Comparison of ENCODE assay signal across 10 mouse cellular contexts in the genomic region with DNA sequence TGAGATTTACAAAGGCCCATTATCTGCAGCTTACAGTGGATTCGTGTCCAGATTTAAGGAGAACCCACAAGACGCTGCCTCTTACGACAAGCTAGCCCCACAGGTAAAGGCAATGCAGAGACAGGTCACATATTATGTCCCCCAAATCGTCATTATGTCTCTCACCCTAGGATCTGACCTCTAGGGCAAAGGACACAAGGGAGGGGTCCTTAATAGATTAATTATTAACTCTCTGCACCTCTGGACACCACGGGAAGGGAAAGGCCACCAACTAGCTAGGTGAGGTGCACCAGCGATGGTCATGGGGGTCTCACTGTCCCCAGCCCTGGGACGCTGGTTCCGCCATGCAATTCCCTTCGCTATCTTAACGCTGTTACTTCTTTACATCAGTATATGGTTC. TPM values are rescaled to one million over a fixed set of nuclear protein-coding genes. Genes with fewer than 3 reads are reported as not detected.
A peak's percentile ranks its signal among the peaks of the same experiment; 100 is the strongest.
DNase-seq lines count a peak whose midpoint lies in the region; ATAC-seq lines count a peak whose summit lies in the region.
"Had no signal": no experiment of that assay in that cellular context is flagged by ENCODE, and none has a peak within 500 bp of the region (broad histone marks: within the 10 kb centered on the region; RNA-seq: fewer than 3 reads in every experiment).

A gene (plus strand): TSS at position 274 of the 400 bp plus-strand sequence.

- H3K36me3 ChIP-seq in erythroblast, embryonic 14.5 days (ENCODE audit: control insufficient read depth) = no peaks in the 10 kb centered on the region
- H3K36me3 ChIP-seq in neural tube, embryonic 11.5 days (ENCODE audit: control insufficient read depth, insufficient read depth, low read length) = no peaks in the 10 kb centered on the region
- no peaks in the 10 kb centered on the region for H3K36me3 ChIP-seq in liver, embryonic 13.5 days

- peaks cover 20% of the 10 kb centered on the region for H3K27me3 ChIP-seq in erythroblast, embryonic 14.5 days (ENCODE audit: control insufficient read depth)
- no peaks in the 10 kb centered on the region for H3K27me3 ChIP-seq in neural tube, embryonic 11.5 days (ENCODE audit: control insufficient read depth, insufficient read depth, low read length)
- peaks cover 15% of the 10 kb centered on the region for H3K27me3 ChIP-seq in liver, embryonic 13.5 days

- no peak within 1 kb of the TSS for H3K27ac ChIP-seq in neural tube, embryonic 11.5 days (ENCODE audit: low read depth, low read length)
- H3K27ac ChIP-seq in liver, embryonic 13.5 days = peak within 1 kb of the TSS; percentile 64

- H3K9me3 ChIP-seq in erythroblast, embryonic 14.5 days (ENCODE audit: control insufficient read depth, low read length) = no peaks in the 10 kb centered on the region
- H3K9me3 ChIP-seq in neural tube, embryonic 11.5 days (ENCODE audit: control insufficient read depth, low read length) = no peaks in the 10 kb centered on the region
- H3K9me3 ChIP-seq in liver, embryonic 13.5 days (replicated peaks) = no peaks in the 10 kb centered on the region

- WGBS in neural tube, embryonic 11.5 days = 76% methylated on average over 10 of the region's 10 CpGs
- WGBS in liver, embryonic 13.5 days (ENCODE audit: insufficient replicate concordance) = 60% methylated on average over 10 of the region's 10 CpGs

- H3K4me1 ChIP-seq in erythroblast, embryonic 14.5 days (ENCODE audit: control insufficient read depth) = peaks cover 35% of the 10 kb centered on the region
- H3K4me1 ChIP-seq in neural tube, embryonic 11.5 days (ENCODE audit: control insufficient read depth, insufficient read depth, low read length) = no peaks in the 10 kb centered on the region
- H3K4me1 ChIP-seq in liver, embryonic 13.5 days (replicated peaks) = peaks cover 33% of the 10 kb centered on the region

- peak within 1 kb of the TSS; percentile 59 for H3K9ac ChIP-seq in neural tube, embryonic 11.5 days (ENCODE audit: low read length)
- peak within 1 kb of the TSS; percentile 58 for H3K9ac ChIP-seq in liver, embryonic 13.5 days

- H3K4me3 ChIP-seq in erythroblast, embryonic 14.5 days (replicated peaks) = peak within 1 kb of the TSS; percentile 43
- H3K4me3 ChIP-seq in neural tube, embryonic 11.5 days (ENCODE audit: low read depth, low read length) = peak within 1 kb of the TSS; percentile 22; the same call in 1 of the 2 replicates
- peak within 1 kb of the TSS; percentile 43 for H3K4me3 ChIP-seq in liver, embryonic 13.5 days (replicated peaks)

- ATAC-seq in erythroblast, adult 5-6 weeks (replicated peaks; ENCODE audit: low FRiP score, poor library complexity, severe bottlenecking) = no peak
- ATAC-seq in neural tube, embryonic 11.5 days (ENCODE audit: insufficient read depth, low FRiP score, low TSS enrichment) = no peak
- peak; percentile 44 for ATAC-seq in liver, embryonic 13.5 days (ENCODE audit: low read depth)
- ATAC-seq in inflammation-experienced regulatory T-cells, adult 6 months = no peak
- ATAC-seq: activated CD4-positive, CD25-positive, alpha-beta regulatory T cell, adult 4 months had no signal

- DNase-seq in neural tube, embryonic 11.5 days (ENCODE audit: low spot score) = no peak
- DNase-seq in neural tube, embryonic 10.5 days (ENCODE audit: extremely low spot score, low spot score) = no peak
- DNase-seq in liver, embryonic 13.5 days = no peak
- DNase-seq in yolk sac, embryonic 10.5 days (ENCODE audit: low spot score) = peak; percentile 81
- no peak for DNase-seq in thymus, postnatal 36 days

- peak within 1 kb of the TSS; percentile 37 for H3K4me2 ChIP-seq in neural tube, embryonic 11.5 days (ENCODE audit: low read depth)
- peak within 1 kb of the TSS; percentile 57 for H3K4me2 ChIP-seq in liver, embryonic 13.5 days

RNA-seq across cellular contexts. Expression of the gene that starts here (rescaled TPM):
- polyA plus RNA-seq in erythroblast, embryonic 14.5 days (2012) = 0.10 TPM in 1 of 2 replicates, not detected in the other
- not detected in 2 replicates for total RNA-seq in erythroblast, adult 5-6 weeks (2015; ENCODE audit: low replicate concordance)
- not detected in 2 replicates for total RNA-seq in erythroblast, adult 5-6 weeks (2017; ENCODE audit: low replicate concordance)
- 0.20 TPM in 1 of 2 replicates, not detected in the other for polyA plus RNA-seq in neural tube, embryonic 11.5 days (2014; fragmentation: Nextera tagmentation; extraction: Ambion mirVana)
- 19.6 and 20.0 TPM in 2 replicates for polyA plus RNA-seq in liver, embryonic 13.5 days (2015; fragmentation: Nextera tagmentation; extraction: Ambion mirVana)
- polyA plus RNA-seq in inflammation-experienced regulatory T-cells, adult 6 months (2017; shearing (Covaris generic)) = not detected
- total RNA-seq: layer of hippocampus, postnatal 10 days had no signal
- polyA plus RNA-seq: activated CD4-positive, CD25-positive, alpha-beta regulatory T cell, adult 4 months had no signal

Comparison
In these comparisons a context has a peak if more than half of its experiments do, and no peak if none do; other contexts are left out.
1. RNA of the gene that starts here (polyA plus RNA-seq): 19.6 to 20.0 TPM in liver, embryonic 13.5 days; 0.20 TPM in neural tube, embryonic 11.5 days, 0.10 TPM in erythroblast, embryonic 14.5 days and not detected in inflammation-experienced regulatory T-cells, adult 6 months; every median in the first group is over 10 times any median in the second.
2. Peak in every context shown above with its lines, with median percentiles within 50 percentile points of each other: H3K4me3 ChIP-seq.